Mouse (Mus musculus) midbrain, embryonic 14.5 days (tissue): Measurements from ENCODE around the gene Olfr718-ps1. TPM values are rescaled to one million over a fixed set of nuclear protein-coding genes. Genes with fewer than 3 reads are reported as not detected.

ENCODE experiments used
- ATAC-seq: fragments of 200-750 bp; cut with Nextera tagmentation; 2 replicates; pipeline ENCODE4 v1.8.0; 2017; ENCODE audit warnings: moderate number of reproducible peaks, moderate library complexity; ENCODE audit not compliant: low FRiP score, low TSS enrichment
- DNase-seq: peaks from one replicate; pipeline ENCODE4 v3.0.0-alpha.2; 2015
- H3K27ac ChIP-seq: fragments of 300-500 bp; sonication (generic); replicated peaks from 2 replicates; pipeline ENCODE4 v1.5.1; 2014; ENCODE audit warnings: mild to moderate bottlenecking, low read depth, low read length, moderate library complexity
- H3K27me3 ChIP-seq: fragments of 300-500 bp; sonication (generic); 2 replicates; pipeline ENCODE4 v1.6.1; 2014; ENCODE audit warnings: low read length, control low read depth, mixed read lengths; ENCODE audit not compliant: control insufficient read depth, insufficient read depth
- H3K36me3 ChIP-seq: fragments of 300-500 bp; sonication (generic); 2 replicates; pipeline ENCODE4 v1.6.1; 2014; ENCODE audit warnings: low read length, control low read depth; ENCODE audit not compliant: control insufficient read depth, insufficient read depth
- H3K4me1 ChIP-seq: fragments of 300-500 bp; sonication (generic); 2 replicates; pipeline ENCODE4 v1.6.1; 2014; ENCODE audit warnings: mild to moderate bottlenecking, antibody characterized with exemption, low read length, control low read depth; ENCODE audit not compliant: control insufficient read depth, insufficient read depth
- H3K4me2 ChIP-seq: fragments of 300-500 bp; sonication (generic); 2 replicates; pipeline ENCODE4 v1.6.1; 2014; ENCODE audit warnings: mild to moderate bottlenecking, low read length, moderate library complexity
- H3K4me3 ChIP-seq: fragments of 300-500 bp; sonication (generic); replicated peaks from 2 replicates; pipeline ENCODE4 v1.5.1; 2014; ENCODE audit warnings: low read depth, low read length
- H3K9ac ChIP-seq: fragments of 300-500 bp; sonication (generic); replicated peaks from 2 replicates; pipeline ENCODE4 v1.6.1; 2014; ENCODE audit warnings: mild to moderate bottlenecking, low read length, moderate library complexity
- H3K9me3 ChIP-seq: fragments of 300-500 bp; sonication (generic); 2 replicates; pipeline ENCODE4 v1.6.1; 2016; ENCODE audit warnings: low read length, control low read depth, mixed read lengths; ENCODE audit not compliant: control insufficient read depth
- WGBS: fragments of 180-500 bp; shearing (Covaris S2); extraction: QIAGEN DNeasy Blood & Tissue Kit; methylation state at CpG from one replicate; pipeline ENCODE4 v1.1.7; 2014; 5-methylcytosine and 5-hydroxymethylcytosine counted together
- polyA plus RNA-seq: library from polyadenylated mRNA; unstranded; fragments of >200 nt; fragmentation: Nextera tagmentation; extraction: Ambion mirVana; gene quantifications from 2 replicates; pipeline ENCODE4 v1.2.1, GENCODE M21; 2014

The Olfr718-ps1 gene
- polyA plus RNA-seq, 1 experiment from 2014 or later: not detected

- peaks cover 8% of the 10 kb centered on the region; the same call in 1 of the 2 replicates for H3K9me3 ChIP-seq
- no peak overlapping the region for H3K4me3 ChIP-seq
- peak overlapping the region; percentile 6; the same call in 1 of the 2 replicates for H3K4me2 ChIP-seq
- no peaks in the 10 kb centered on the region for H3K36me3 ChIP-seq
- ATAC-seq (peak; percentile 34; the same call in 1 of the 2 replicates), DNase-seq (peak; percentile 84)
- no peaks in the 10 kb centered on the region for H3K27me3 ChIP-seq
- no peak overlapping the region; the same call in 1 of the 2 replicates for H3K9ac ChIP-seq
- WGBS: 13% methylated on average over 7 of the region's 7 CpGs
- peak overlapping the region; percentile 83 for H3K27ac ChIP-seq
- peaks cover 8% of the 10 kb centered on the region for H3K4me1 ChIP-seq
These were observed 21.8 kb downstream of the Olfr718-ps1 start for GRCm38 (mm10) chr5:143125601-143126000.

GRCm38 (mm10) chr5:143124805-143125378 lies 22.5 kb downstream of the Olfr718-ps1 start:
- Histone ChIP-seq H3K27me3 (no peaks in the 10 kb centered on the region), H3K4me1 (peaks cover 8% of the 10 kb centered on the region), H3K4me3 (no peak overlapping the region), H3K27ac (peak overlapping the region; percentile 83), H3K4me2 (no peak overlapping the region), H3K9ac (no peak overlapping the region), H3K9me3 (peaks cover 8% of the 10 kb centered on the region; the same call in 1 of the 2 replicates), H3K36me3 (no peaks in the 10 kb centered on the region)
- WGBS: 74% methylated on average over 4 of the region's 4 CpGs
- no peak for DNase-seq
- no peak for ATAC-seq

GRCm38 (mm10) chr5:143122673-143123072 lies 24.7 kb downstream of the Olfr718-ps1 start:
- Histone ChIP-seq H3K9me3 (no peaks in the 10 kb centered on the region), H3K4me3 (no peak overlapping the region), H3K9ac (no peak overlapping the region), H3K27me3 (no peaks in the 10 kb centered on the region), H3K4me1 (peaks cover 8% of the 10 kb centered on the region), H3K4me2 (no peak overlapping the region), H3K27ac (no peak overlapping the region), H3K36me3 (no peaks in the 10 kb centered on the region)
- ATAC-seq (no peak), DNase-seq (no peak)
- WGBS: 45% methylated on average over 1 of the region's 1 CpGs

GRCm38 (mm10) chr5:143122125-143122524 lies 25.3 kb downstream of the Olfr718-ps1 start:
- no peak overlapping the region for H3K9ac ChIP-seq
- H3K27me3 ChIP-seq: no peaks in the 10 kb centered on the region
- H3K36me3 ChIP-seq: no peaks in the 10 kb centered on the region
- peaks cover 8% of the 10 kb centered on the region for H3K4me1 ChIP-seq
- no peak overlapping the region for H3K4me2 ChIP-seq
- no peak overlapping the region for H3K4me3 ChIP-seq
- no peak overlapping the region for H3K27ac ChIP-seq
- DNase-seq (no peak), ATAC-seq (no peak)
- H3K9me3 ChIP-seq: no peaks in the 10 kb centered on the region
- 81% methylated on average over 8 of the region's 8 CpGs for WGBS

- peak within 1 kb of the TSS; percentile 67 for H3K4me2 ChIP-seq
- H3K4me1 ChIP-seq: peaks cover 11% of the 10 kb centered on the region
- ATAC-seq (peak; percentile 93), DNase-seq (peak; percentile 96)
- H3K4me3 ChIP-seq: peak within 1 kb of the TSS; percentile 87
- peak within 1 kb of the TSS; percentile 87 for H3K27ac ChIP-seq
- no peaks in the 10 kb centered on the region for H3K36me3 ChIP-seq
- H3K9me3 ChIP-seq: no peaks in the 10 kb centered on the region
- WGBS: 1% methylated on average over 104 of the region's 110 CpGs
- H3K27me3 ChIP-seq: no peaks in the 10 kb centered on the region
- peak within 1 kb of the TSS; percentile 75 for H3K9ac ChIP-seq
These were observed 34.8 kb downstream of the Olfr718-ps1 start, which contains the start of gene Rnf216 for GRCm38 (mm10) chr5:143112281-143113246. Gene Rnf216, minus strand, starts transcription at chr5:143112994.

- WGBS: 91% methylated on average over 3 of the region's 3 CpGs
- no peak overlapping the region for H3K4me2 ChIP-seq
- no peaks in the 10 kb centered on the region for H3K27me3 ChIP-seq
- peaks cover 13% of the 10 kb centered on the region for H3K4me1 ChIP-seq
- no peak overlapping the region for H3K9ac ChIP-seq
- H3K36me3 ChIP-seq: no peaks in the 10 kb centered on the region
- no peak overlapping the region for H3K27ac ChIP-seq
- DNase-seq (no peak), ATAC-seq (no peak)
- H3K9me3 ChIP-seq: no peaks in the 10 kb centered on the region
- no peak overlapping the region for H3K4me3 ChIP-seq
These were observed 40.5 kb downstream of the Olfr718-ps1 start for GRCm38 (mm10) chr5:143106842-143107241.

- Histone ChIP-seq H3K9me3 (no peaks in the 10 kb centered on the region), H3K4me1 (0 out of 2 replicates have a peak, but pooled peaks cover 7% of the 10 kb centered on the region), H3K36me3 (no peaks in the 10 kb centered on the region), H3K4me3 (no peak overlapping the region), H3K27ac (no peak overlapping the region), H3K27me3 (no peaks in the 10 kb centered on the region), H3K4me2 (no peak overlapping the region), H3K9ac (no peak overlapping the region)
- WGBS: 91% methylated on average over 2 of the region's 2 CpGs
- ATAC-seq (no peak), DNase-seq (no peak)
These were observed 44.1 kb downstream of the Olfr718-ps1 start for GRCm38 (mm10) chr5:143103231-143103630.

GRCm38 (mm10) chr5:143101626-143102025 lies 45.8 kb downstream of the Olfr718-ps1 start:
- ATAC-seq (no peak), DNase-seq (no peak)
- Histone ChIP-seq H3K27me3 (no peaks in the 10 kb centered on the region), H3K4me2 (no peak overlapping the region), H3K4me3 (no peak overlapping the region), H3K36me3 (no peaks in the 10 kb centered on the region), H3K9me3 (no peaks in the 10 kb centered on the region), H3K9ac (no peak overlapping the region), H3K27ac (no peak overlapping the region), H3K4me1 (0 out of 2 replicates have a peak, but pooled peaks cover 7% of the 10 kb centered on the region)
- 93% methylated on average over 1 of the region's 1 CpGs for WGBS
